Mouse (Mus musculus): ENCODE results near the gene Suds3. TPM values are rescaled to one million over a fixed set of nuclear protein-coding genes. Genes with fewer than 3 reads are reported as not detected.

Suds3 gene
- polyA plus RNA-seq, 1 experiment from 2014 or later = 44.1 TPM

DNA sequence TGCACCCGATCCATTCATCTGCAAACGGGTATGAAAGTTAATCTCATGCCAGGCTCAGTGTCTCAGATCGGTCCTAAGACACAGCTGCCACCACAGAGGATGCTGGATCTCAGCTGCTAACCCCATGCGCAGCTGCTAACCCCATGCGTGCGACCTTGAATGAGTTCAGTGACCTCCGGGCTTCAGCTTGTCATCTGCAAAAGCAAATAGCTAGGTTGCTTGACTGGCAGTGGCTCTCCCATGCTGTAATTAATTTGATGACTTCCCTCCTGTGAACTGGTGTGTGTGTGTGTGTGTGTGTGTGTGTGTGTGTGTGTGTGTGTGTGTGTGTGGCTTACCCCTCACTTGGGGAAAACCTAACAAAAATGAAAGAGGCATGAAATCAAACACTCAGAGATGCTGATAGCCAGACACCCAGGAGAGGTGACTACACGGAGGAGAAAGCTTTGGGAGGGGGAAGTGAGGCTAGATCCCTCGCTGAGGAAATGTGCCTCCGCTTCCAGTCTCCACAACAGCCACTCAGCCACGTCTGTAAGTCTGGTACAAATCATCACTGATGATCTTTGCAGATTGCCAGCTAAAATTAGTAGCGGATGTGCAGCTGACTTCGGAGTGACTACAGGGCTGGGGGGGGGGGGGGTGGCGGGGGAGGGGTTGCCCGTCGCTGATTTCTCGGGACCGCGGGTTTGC lies 47.0 kb downstream of the Suds3 start:
- H3K27ac ChIP-seq (ENCODE audit: low read depth) = no peak overlapping the region
- no peak overlapping the region for H3K4me3 ChIP-seq (ENCODE audit: low read depth, low read length)
- H3K36me3 ChIP-seq (ENCODE audit: control insufficient read depth, insufficient read depth, low read length) = no peaks in the 10 kb centered on the region
- 29% methylated on average over 19 of the region's 19 CpGs for WGBS
- no peaks in the 10 kb centered on the region for H3K4me1 ChIP-seq (replicated peaks; ENCODE audit: control insufficient read depth, insufficient read depth, low read length)
- ATAC-seq (replicated peaks; ENCODE audit: low FRiP score, low TSS enrichment, low read depth) (no peak), DNase-seq (ENCODE audit: low spot score) (no peak)
- no peaks in the 10 kb centered on the region for H3K27me3 ChIP-seq (replicated peaks; ENCODE audit: control insufficient read depth, insufficient read depth, low read length)
- peak overlapping the region; percentile 7; the same call in 1 of the 2 replicates for H3K4me2 ChIP-seq (ENCODE audit: low read length)
- H3K9me3 ChIP-seq (ENCODE audit: control insufficient read depth, low read length) = no peaks in the 10 kb centered on the region
- H3K9ac ChIP-seq (ENCODE audit: low read length) = no peak overlapping the region

DNA sequence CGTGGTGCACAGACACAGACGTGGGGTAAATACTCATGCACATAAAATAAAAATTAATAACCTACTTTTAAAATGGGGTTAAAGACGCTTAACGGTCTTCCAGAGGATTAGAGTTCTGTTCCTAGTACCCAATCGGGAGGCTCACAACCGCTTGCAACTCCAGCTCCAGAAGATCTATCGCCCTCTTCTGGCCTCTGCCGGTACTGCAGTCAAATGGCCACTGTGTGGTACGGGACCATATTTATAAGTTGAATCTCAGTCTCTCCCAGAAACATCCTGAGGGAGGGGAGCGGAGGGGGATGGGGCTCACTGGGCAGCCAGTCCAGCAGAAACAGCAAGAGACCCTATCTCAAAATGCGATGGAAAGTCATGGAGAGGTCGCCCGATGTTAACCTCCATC lies 47.7 kb downstream of the Suds3 start:
- Histone ChIP-seq H3K4me1 (replicated peaks; ENCODE audit: control insufficient read depth, insufficient read depth, low read length) (no peaks in the 10 kb centered on the region), H3K27ac (ENCODE audit: low read depth) (no peak overlapping the region), H3K4me2 (ENCODE audit: low read length) (no peak overlapping the region), H3K9ac (ENCODE audit: low read length) (no peak overlapping the region), H3K4me3 (ENCODE audit: low read depth, low read length) (no peak overlapping the region), H3K27me3 (replicated peaks; ENCODE audit: control insufficient read depth, insufficient read depth, low read length) (no peaks in the 10 kb centered on the region), H3K36me3 (ENCODE audit: control insufficient read depth, insufficient read depth, low read length) (no peaks in the 10 kb centered on the region), H3K9me3 (ENCODE audit: control insufficient read depth, low read length) (no peaks in the 10 kb centered on the region)
- no peak for ATAC-seq (replicated peaks; ENCODE audit: low FRiP score, low TSS enrichment, low read depth)
- DNase-seq (ENCODE audit: low spot score) = no peak
- 79% methylated on average over 13 of the region's 13 CpGs for WGBS

DNA sequence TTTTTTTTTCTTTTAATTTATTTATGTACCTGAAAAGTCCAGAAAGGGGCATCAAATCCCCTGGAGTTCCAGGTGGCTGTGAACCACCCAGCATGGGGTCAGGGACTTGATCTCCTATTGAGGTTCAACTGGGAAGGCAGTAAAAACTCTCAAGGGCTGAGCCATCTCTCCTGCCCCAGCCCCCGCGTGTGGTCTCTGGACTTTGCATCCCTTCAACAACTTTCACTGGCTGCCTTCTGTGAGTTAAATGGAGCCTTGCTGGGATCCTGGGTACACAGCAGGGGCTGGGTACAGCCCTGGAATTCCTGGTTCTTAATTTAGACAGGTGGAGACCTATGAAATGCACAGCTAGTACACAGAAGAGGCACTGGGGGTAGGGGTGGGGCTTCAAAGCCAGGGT lies 54.7 kb downstream of the Suds3 start:
- H3K4me2 ChIP-seq (ENCODE audit: low read length) = no peak overlapping the region
- no peaks in the 10 kb centered on the region for H3K36me3 ChIP-seq (ENCODE audit: control insufficient read depth, insufficient read depth, low read length)
- H3K9me3 ChIP-seq (ENCODE audit: control insufficient read depth, low read length) = no peaks in the 10 kb centered on the region
- H3K27me3 ChIP-seq (replicated peaks; ENCODE audit: control insufficient read depth, insufficient read depth, low read length) = no peaks in the 10 kb centered on the region
- H3K9ac ChIP-seq (ENCODE audit: low read length) = no peak overlapping the region
- H3K27ac ChIP-seq (ENCODE audit: low read depth) = no peak overlapping the region
- DNase-seq (ENCODE audit: low spot score) (no peak), ATAC-seq (replicated peaks; ENCODE audit: low FRiP score, low TSS enrichment, low read depth) (no peak)
- H3K4me3 ChIP-seq (ENCODE audit: low read depth, low read length) = no peak overlapping the region
- H3K4me1 ChIP-seq (replicated peaks; ENCODE audit: control insufficient read depth, insufficient read depth, low read length) = no peaks in the 10 kb centered on the region
- WGBS = 54% methylated on average over 2 of the region's 2 CpGs

DNA sequence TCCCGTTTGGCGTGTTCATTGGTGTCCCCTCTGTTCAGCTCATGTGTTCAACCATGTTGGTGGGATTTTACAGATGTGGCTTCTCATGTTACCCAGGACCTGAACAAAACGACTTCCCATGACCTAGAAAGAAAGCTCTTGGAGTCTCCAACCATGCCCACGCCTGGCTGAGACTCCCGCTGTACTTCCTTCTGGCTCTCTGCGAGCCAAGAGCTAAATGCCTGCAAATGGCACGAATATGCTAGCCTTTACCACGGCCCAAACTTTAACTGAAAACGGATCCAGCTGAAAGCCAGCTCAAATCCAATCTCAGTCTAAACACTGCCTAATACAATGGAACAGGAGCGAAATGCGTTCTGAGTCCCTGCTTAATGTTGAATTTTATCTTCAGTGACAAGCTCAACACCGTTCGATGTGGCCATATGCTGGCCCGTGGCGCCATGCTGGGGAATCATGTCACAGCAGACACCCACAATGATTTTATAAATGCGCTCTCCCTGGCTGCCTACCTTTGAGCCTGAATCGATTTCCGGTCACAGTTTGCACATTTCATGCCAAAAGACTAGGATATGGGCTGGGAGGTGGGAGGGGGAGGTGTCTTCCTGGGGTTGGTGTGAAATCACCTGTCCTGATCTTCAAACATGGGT lies 55.3 kb downstream of the Suds3 start:
- WGBS = 77% methylated on average over 18 of the region's 18 CpGs
- DNase-seq (ENCODE audit: low spot score) = no peak
- Histone ChIP-seq H3K27me3 (replicated peaks; ENCODE audit: control insufficient read depth, insufficient read depth, low read length) (no peaks in the 10 kb centered on the region), H3K4me3 (ENCODE audit: low read depth, low read length) (no peak overlapping the region), H3K36me3 (ENCODE audit: control insufficient read depth, insufficient read depth, low read length) (no peaks in the 10 kb centered on the region), H3K9ac (ENCODE audit: low read length) (no peak overlapping the region), H3K9me3 (ENCODE audit: control insufficient read depth, low read length) (no peaks in the 10 kb centered on the region), H3K4me1 (replicated peaks; ENCODE audit: control insufficient read depth, insufficient read depth, low read length) (no peaks in the 10 kb centered on the region), H3K4me2 (ENCODE audit: low read length) (no peak overlapping the region), H3K27ac (ENCODE audit: low read depth) (no peak overlapping the region)
- ATAC-seq (replicated peaks; ENCODE audit: low FRiP score, low TSS enrichment, low read depth) = no peak

- 82% methylated on average over 7 of the region's 7 CpGs for WGBS
These were observed 66.0 kb downstream of the Suds3 start for GRCm38 (mm10) chr5:117049940-117050339.

DNA sequence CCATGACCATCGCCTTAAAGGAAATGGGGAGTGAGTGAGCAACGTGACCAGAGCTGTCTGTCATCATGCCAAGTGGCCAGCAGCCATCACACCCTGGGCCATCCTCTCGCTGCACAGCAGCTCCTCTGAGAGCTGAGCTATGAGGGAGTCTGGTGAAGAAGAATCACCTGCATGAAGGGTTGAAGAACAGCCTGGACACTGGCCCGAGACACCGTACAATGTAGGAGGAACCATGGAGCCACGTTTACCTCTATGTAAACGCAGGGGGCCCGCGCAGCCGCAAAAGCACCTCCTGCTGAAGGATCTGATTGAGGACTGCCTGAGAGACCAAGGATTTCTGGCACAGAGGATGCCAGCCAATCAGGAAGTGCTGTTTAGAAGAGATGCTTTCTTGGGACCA lies 70.8 kb downstream of the Suds3 start:
- WGBS = 57% methylated on average over 10 of the region's 10 CpGs

More at GRCm38 (mm10) chr5:117049940-117050339, 66.0 kb downstream of the Suds3 start:
- Histone ChIP-seq H3K9ac (ENCODE audit: low read length) (no peak overlapping the region), H3K4me3 (ENCODE audit: low read depth, low read length) (no peak overlapping the region), H3K4me1 (replicated peaks; ENCODE audit: control insufficient read depth, insufficient read depth, low read length) (no peaks in the 10 kb centered on the region), H3K27ac (ENCODE audit: low read depth) (no peak overlapping the region), H3K4me2 (ENCODE audit: low read length) (no peak overlapping the region), H3K27me3 (replicated peaks; ENCODE audit: control insufficient read depth, insufficient read depth, low read length) (no peaks in the 10 kb centered on the region), H3K36me3 (ENCODE audit: control insufficient read depth, insufficient read depth, low read length) (no peaks in the 10 kb centered on the region), H3K9me3 (ENCODE audit: control insufficient read depth, low read length) (no peaks in the 10 kb centered on the region)
- no peak for ATAC-seq (replicated peaks; ENCODE audit: low FRiP score, low TSS enrichment, low read depth)
- no peak for DNase-seq (ENCODE audit: low spot score)

DNA sequence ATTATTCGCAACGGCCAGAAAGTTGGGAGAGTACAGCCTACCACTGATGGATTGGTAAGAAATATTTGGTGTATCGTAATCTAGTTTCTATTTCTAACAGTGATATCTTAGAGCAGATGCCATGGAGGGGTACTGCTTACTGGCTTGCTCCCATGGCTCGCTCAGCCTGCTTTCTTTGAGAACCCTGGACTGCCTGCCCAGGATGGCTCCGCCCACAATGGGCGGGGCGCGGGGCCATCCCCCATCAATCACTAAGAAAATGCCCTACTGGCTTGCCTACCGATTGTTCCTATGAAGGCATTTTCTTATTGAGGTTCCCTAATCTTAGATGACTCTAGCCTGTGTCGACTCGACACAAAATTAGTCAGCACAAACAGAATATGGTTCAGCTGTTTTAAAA lies 73.3 kb downstream of the Suds3 start:
- no peak overlapping the region for H3K4me2 ChIP-seq (ENCODE audit: low read length)
- ATAC-seq (replicated peaks; ENCODE audit: low FRiP score, low TSS enrichment, low read depth) = no peak
- H3K27me3 ChIP-seq (replicated peaks; ENCODE audit: control insufficient read depth, insufficient read depth, low read length) = no peaks in the 10 kb centered on the region
- no peak for DNase-seq (ENCODE audit: low spot score)
- H3K4me1 ChIP-seq (replicated peaks; ENCODE audit: control insufficient read depth, insufficient read depth, low read length) = no peaks in the 10 kb centered on the region
- no peak overlapping the region for H3K9ac ChIP-seq (ENCODE audit: low read length)
- H3K9me3 ChIP-seq (ENCODE audit: control insufficient read depth, low read length) = no peaks in the 10 kb centered on the region
- H3K36me3 ChIP-seq (ENCODE audit: control insufficient read depth, insufficient read depth, low read length) = no peaks in the 10 kb centered on the region
- no peak overlapping the region for H3K4me3 ChIP-seq (ENCODE audit: low read depth, low read length)
- 69% methylated on average over 11 of the region's 11 CpGs for WGBS
- no peak overlapping the region for H3K27ac ChIP-seq (ENCODE audit: low read depth)

More for the DNA sequence above, 70.8 kb downstream of the Suds3 start:
- no peak overlapping the region for H3K4me2 ChIP-seq (ENCODE audit: low read length)
- H3K36me3 ChIP-seq (ENCODE audit: control insufficient read depth, insufficient read depth, low read length) = no peaks in the 10 kb centered on the region
- no peak for DNase-seq (ENCODE audit: low spot score)
- H3K9me3 ChIP-seq (ENCODE audit: control insufficient read depth, low read length) = no peaks in the 10 kb centered on the region
- no peaks in the 10 kb centered on the region for H3K4me1 ChIP-seq (replicated peaks; ENCODE audit: control insufficient read depth, insufficient read depth, low read length)
- H3K27ac ChIP-seq (ENCODE audit: low read depth) = no peak overlapping the region
- H3K27me3 ChIP-seq (replicated peaks; ENCODE audit: control insufficient read depth, insufficient read depth, low read length) = no peaks in the 10 kb centered on the region
- H3K9ac ChIP-seq (ENCODE audit: low read length) = no peak overlapping the region
- ATAC-seq (replicated peaks; ENCODE audit: low FRiP score, low TSS enrichment, low read depth) = no peak
- no peak overlapping the region for H3K4me3 ChIP-seq (ENCODE audit: low read depth, low read length)

Data from intestine, embryonic 14.5 days (tissue).